ENCODE assay signal across 14 mouse cellular contexts in the genomic region with DNA sequence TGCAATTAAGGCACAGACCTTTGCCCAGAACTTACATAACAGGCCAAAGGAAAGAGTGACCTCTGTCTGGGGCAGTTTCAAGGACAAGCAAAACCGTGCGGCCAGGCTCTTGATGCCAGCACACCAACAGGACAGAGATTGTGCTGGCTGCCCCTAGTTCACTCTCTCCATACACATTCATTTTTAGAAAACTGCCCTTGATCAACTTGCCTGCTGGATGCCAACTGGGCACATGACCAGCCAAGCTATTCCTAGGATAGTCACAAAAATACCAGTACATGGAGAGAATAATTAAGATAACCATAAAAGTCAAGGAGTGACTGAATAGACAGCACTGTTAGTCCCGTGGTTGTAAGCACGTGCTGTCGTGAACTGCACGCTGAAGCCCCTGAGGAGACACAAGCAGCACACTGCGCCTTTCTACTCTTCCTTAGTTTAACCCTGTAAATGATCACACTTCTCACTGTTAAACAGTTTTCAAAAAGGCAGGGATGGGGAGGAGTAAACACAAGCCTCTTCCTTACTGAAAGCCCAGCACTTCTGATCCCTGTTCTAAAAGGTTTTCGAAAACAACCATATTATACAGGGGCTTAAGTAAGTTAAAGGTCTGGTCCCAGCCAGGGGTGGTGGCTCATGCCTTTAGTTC.
DNase-seq lines count a peak whose midpoint lies in the region; ATAC-seq lines count a peak whose summit lies in the region.
"Had no signal": no experiment of that assay in that cellular context is flagged by ENCODE, and none has a peak within 500 bp of the region (broad histone marks: within the 10 kb centered on the region; RNA-seq: fewer than 3 reads in every experiment).

No protein-coding gene starts in this region.

- H3K4me3 ChIP-seq in limb, embryonic 10.5 days, result no peak overlapping the region
- H3K4me3 ChIP-seq: erythroblast, embryonic 14.5 days; limb, embryonic 12.5 days; stomach, embryonic 15.5 days had no signal

- 89% methylated on average over 8 of the region's 8 CpGs for WGBS in limb, embryonic 10.5 days

- peak; percentile 8 to 17 for DNase-seq in cerebellum, adult 18-20 months
- DNase-seq in adrenal gland, adult 2 months, result peak; percentile 68
- peak; percentile 72 to 86 for DNase-seq in heart, adult 18-20 months
- peak; percentile 26 for DNase-seq in heart, postnatal 25 days (ENCODE audit: low spot score)
- no peak for DNase-seq in limb, embryonic 10.5 days (ENCODE audit: low spot score)
- no peak for DNase-seq in spleen, postnatal 14 days (ENCODE audit: low spot score in 2 of 2)
- DNase-seq: lung, embryonic 14.5 days; right cerebral cortex, adult 18-20 months had no signal

- H3K27ac ChIP-seq in limb, embryonic 10.5 days, result no peak overlapping the region
- H3K27ac ChIP-seq: limb, embryonic 12.5 days; stomach, embryonic 15.5 days had no signal

- no peaks in the 10 kb centered on the region for H3K27me3 ChIP-seq in limb, embryonic 10.5 days (ENCODE audit: low read depth, poor library complexity, severe bottlenecking)
- H3K27me3 ChIP-seq: limb, embryonic 12.5 days; stomach, embryonic 15.5 days had no signal

- H3K4me1 ChIP-seq in limb, embryonic 10.5 days, result no peaks in the 10 kb centered on the region
- H3K4me1 ChIP-seq: stomach, embryonic 15.5 days had no signal

- no peak for ATAC-seq in cerebellum, adult (ENCODE audit: insufficient number of reproducible peaks, low FRiP score, low TSS enrichment)
- ATAC-seq in frontal cortex, adult (ENCODE audit: low TSS enrichment), result no peak

- intact Hi-C loops in heart, postnatal 25 days (cut with DNase I), result no loop called here

- peaks cover 9% of the 10 kb centered on the region; the same call in 1 of the 2 replicates for H3K36me3 ChIP-seq in limb, embryonic 10.5 days
- H3K36me3 ChIP-seq: stomach, embryonic 15.5 days had no signal

- H3K9me3 ChIP-seq in limb, embryonic 10.5 days (replicated peaks), result no peaks in the 10 kb centered on the region
- H3K9me3 ChIP-seq: G1E; limb, embryonic 12.5 days; stomach, embryonic 15.5 days had no signal

Comparison
In these comparisons a context has a peak if more than half of its experiments do, and no peak if none do; other contexts are left out.
1. DNase-seq: peak in cerebellum, adult 18-20 months (2 of 2), adrenal gland, adult 2 months (single experiment), heart, adult 18-20 months (2 of 2) and heart, postnatal 25 days (single experiment); none in limb, embryonic 10.5 days (single experiment) and spleen, postnatal 14 days (0 of 2).